Mouse (Mus musculus) NIH3T3 (cell line): ENCODE measurements around the gene Gm9903.

Experiments used
- DNase-seq: peaks from one replicate; pipeline ENCODE4 v3.0.0-alpha.2; 2012; ENCODE audit warnings: low read depth

Gm9903 gene

GRCm38 (mm10) chr5:33629301-33629987, at the start of gene Gm9903, which contains the start of gene Fam53a:
Gm9903 (plus strand) TSS chr5:33629925.
Fam53a (minus strand) TSS chr5:33629635.
- peak; percentile 99 for DNase-seq

GRCm38 (mm10) chr5:33580336-33580735, 49.4 kb upstream of the Gm9903 start:
- DNase-seq = no peak

GRCm38 (mm10) chr5:33587498-33588058, 42.1 kb upstream of the Gm9903 start:
- no peak for DNase-seq

GRCm38 (mm10) chr5:33588066-33588465, 41.7 kb upstream of the Gm9903 start:
- no peak for DNase-seq

GRCm38 (mm10) chr5:33589221-33589888, 40.4 kb upstream of the Gm9903 start:
- peak; percentile 90 for DNase-seq

- peak; percentile 28 for DNase-seq
Measured at GRCm38 (mm10) chr5:33593620-33594019, 36.1 kb upstream of the Gm9903 start.

- DNase-seq = no peak
Measured at GRCm38 (mm10) chr5:33605314-33605713, 24.4 kb upstream of the Gm9903 start.

GRCm38 (mm10) chr5:33606631-33607030, 23.1 kb upstream of the Gm9903 start:
- DNase-seq = no peak

- DNase-seq = no peak
Measured at GRCm38 (mm10) chr5:33607434-33607833, 22.3 kb upstream of the Gm9903 start.

GRCm38 (mm10) chr5:33609226-33609625, 20.5 kb upstream of the Gm9903 start:
- DNase-seq = no peak

GRCm38 (mm10) chr5:33611795-33612194, 17.9 kb upstream of the Gm9903 start:
- DNase-seq = no peak

GRCm38 (mm10) chr5:33614391-33614790, 15.3 kb upstream of the Gm9903 start:
- DNase-seq = peak; percentile 89

- peak; percentile 63 for DNase-seq
Measured at GRCm38 (mm10) chr5:33622671-33623070, 7.1 kb upstream of the Gm9903 start.

- DNase-seq = no peak
Measured at GRCm38 (mm10) chr5:33623766-33624165, 6.0 kb upstream of the Gm9903 start.

GRCm38 (mm10) chr5:33627968-33628367, 1.8 kb upstream of the Gm9903 start:
- DNase-seq = peak; percentile 75

GRCm38 (mm10) chr5:33628820-33629300, 865 bp upstream of the Gm9903 start:
- peak; percentile 73 for DNase-seq

- peak; percentile 65 for DNase-seq
Measured at GRCm38 (mm10) chr5:33630061-33630460, 336 bp downstream of the Gm9903 start.

- peak; percentile 42 for DNase-seq
Measured at GRCm38 (mm10) chr5:33630615-33631014, 890 bp downstream of the Gm9903 start.

GRCm38 (mm10) chr5:33632526-33632925, 2.8 kb downstream of the Gm9903 start:
- no peak for DNase-seq

GRCm38 (mm10) chr5:33635361-33635760, 5.6 kb downstream of the Gm9903 start:
- no peak for DNase-seq

GRCm38 (mm10) chr5:33637606-33638350, 8.1 kb downstream of the Gm9903 start:
- DNase-seq = no peak

- no peak for DNase-seq
Measured at GRCm38 (mm10) chr5:33638826-33639225, 9.1 kb downstream of the Gm9903 start.
